Mouse (Mus musculus) heart, embryonic 13.5 days (tissue): ENCODE results near the gene Gapdhs. TPM values are rescaled to one million over a fixed set of nuclear protein-coding genes. Genes with fewer than 3 reads are reported as not detected.

Source experiments
- ATAC-seq: fragments of 200-750 bp; cut with Nextera tagmentation; 2 replicates; pipeline ENCODE4 v1.8.0; 2017; ENCODE audit warnings: moderate TSS enrichment; ENCODE audit not compliant: insufficient number of reproducible peaks, low FRiP score, low TSS enrichment; ENCODE audit errors: extremely low read depth
- H3K27ac ChIP-seq: fragments of 300-500 bp; sonication (generic); replicated peaks from 2 replicates; pipeline ENCODE4 v1.5.1; 2015; ENCODE audit warnings: moderate library complexity, mild to moderate bottlenecking, inconsistent platforms
- H3K27me3 ChIP-seq: fragments of 300-500 bp; sonication (generic); replicated peaks from 2 replicates; pipeline ENCODE4 v1.6.1; 2015; ENCODE audit warnings: mild to moderate bottlenecking, inconsistent platforms
- H3K36me3 ChIP-seq: fragments of 300-500 bp; sonication (generic); 2 replicates; pipeline ENCODE4 v1.6.1; 2015; ENCODE audit warnings: mild to moderate bottlenecking, inconsistent platforms
- H3K4me1 ChIP-seq: fragments of 300-500 bp; sonication (generic); 2 replicates; pipeline ENCODE4 v1.6.1; 2015; ENCODE audit warnings: inconsistent platforms
- H3K4me2 ChIP-seq: fragments of 300-500 bp; sonication (generic); 2 replicates; pipeline ENCODE4 v1.6.1; 2015; ENCODE audit warnings: inconsistent platforms, mild to moderate bottlenecking, moderate library complexity
- H3K4me3 ChIP-seq: fragments of 300-500 bp; sonication (generic); 2 replicates; pipeline ENCODE4 v1.5.1; 2015; ENCODE audit warnings: moderate library complexity, mild to moderate bottlenecking, inconsistent platforms
- H3K9ac ChIP-seq: fragments of 300-500 bp; sonication (generic); 2 replicates; pipeline ENCODE4 v1.6.1; 2015; ENCODE audit warnings: inconsistent platforms, mild to moderate bottlenecking, moderate library complexity
- H3K9me3 ChIP-seq: fragments of 300-500 bp; sonication (generic); 2 replicates; pipeline ENCODE4 v1.6.1; 2016; ENCODE audit warnings: inconsistent platforms
- WGBS: fragments of 180-500 bp; shearing (Covaris S2); methylation state at CpG from one replicate; pipeline ENCODE4 v1.1.7; 2015; ENCODE audit warnings: mixed read lengths; 5-methylcytosine and 5-hydroxymethylcytosine counted together
- polyA plus RNA-seq: library from polyadenylated mRNA; unstranded; fragments of >200 nt; fragmentation: Nextera tagmentation; extraction: Ambion mirVana; gene quantifications from 2 replicates; pipeline ENCODE4 v1.2.1, GENCODE M21; 2015

Gapdhs gene
- polyA plus RNA-seq, 1 experiment from 2014 or later: 0.64 TPM

GRCm38 (mm10) chr7:30717006-30717715, 26.3 kb downstream of the Gapdhs start:
- Histone ChIP-seq H3K4me2 (peak overlapping the region; percentile 69), H3K4me3 (peak overlapping the region; percentile 41), H3K9me3 (no peaks in the 10 kb centered on the region), H3K9ac (0 out of 2 replicates have a peak overlapping the region, but pooled peaks have one; percentile 42), H3K4me1 (peaks cover 12% of the 10 kb centered on the region), H3K27ac (no peak overlapping the region), H3K27me3 (peaks cover 71% of the 10 kb centered on the region), H3K36me3 (no peaks in the 10 kb centered on the region)
- 4% methylated on average over 43 of the region's 43 CpGs for WGBS
- ATAC-seq: peak; percentile 65

DNA sequence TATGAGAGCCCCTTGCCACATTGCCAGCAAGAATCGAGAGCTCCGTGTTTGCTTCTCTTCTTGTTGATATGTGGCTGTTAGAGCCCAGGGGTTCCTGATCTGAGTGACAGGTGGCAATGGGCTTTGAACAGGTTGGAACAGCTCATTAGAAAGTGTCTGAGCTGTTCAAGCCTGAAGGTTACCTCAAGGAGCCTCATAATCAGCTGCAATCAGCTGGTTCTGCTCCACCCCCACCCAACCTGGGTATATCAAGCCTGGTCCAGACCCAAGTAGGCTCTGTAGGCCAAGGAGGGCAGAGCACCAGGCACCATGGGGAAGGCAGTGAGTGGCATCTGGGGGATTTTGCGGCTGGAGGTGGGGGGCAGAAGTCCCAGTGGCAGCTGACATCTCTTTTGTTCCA, 31.5 kb downstream of the Gapdhs start, which contains the start of gene Atp4a:
Gene Atp4a, plus strand, starts transcription at position 268 of the 400 bp plus-strand sequence.
- Histone ChIP-seq H3K4me2 (no peak within 1 kb of the TSS), H3K27me3 (peaks cover 45% of the 10 kb centered on the region), H3K9me3 (no peaks in the 10 kb centered on the region), H3K36me3 (no peaks in the 10 kb centered on the region), H3K4me3 (no peak within 1 kb of the TSS), H3K9ac (no peak within 1 kb of the TSS), H3K27ac (no peak within 1 kb of the TSS), H3K4me1 (peaks cover 11% of the 10 kb centered on the region)
- no peak for ATAC-seq
- WGBS: 68% methylated on average over 3 of the region's 3 CpGs

DNA sequence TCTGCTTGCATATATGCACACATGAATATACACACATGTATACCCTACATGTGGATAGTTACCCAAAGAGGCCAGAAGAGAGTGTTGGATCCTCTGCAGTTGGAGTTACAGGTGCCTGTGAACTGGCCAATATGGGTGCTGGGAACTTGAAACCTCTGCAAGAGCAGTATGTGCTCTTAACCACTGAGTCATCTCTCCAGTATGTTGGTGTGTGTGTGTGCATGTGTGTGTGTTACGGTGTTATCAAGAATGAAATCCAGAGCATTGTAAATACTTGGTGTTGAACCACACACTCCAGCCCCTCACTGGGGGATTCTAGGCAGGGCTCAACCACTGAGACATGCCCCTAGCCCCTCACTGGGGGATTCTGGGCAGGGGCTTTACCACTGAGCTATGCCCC, 36.0 kb downstream of the Gapdhs start:
- H3K27ac ChIP-seq: peak overlapping the region; percentile 92
- H3K9me3 ChIP-seq: no peaks in the 10 kb centered on the region
- H3K27me3 ChIP-seq: peaks cover 14% of the 10 kb centered on the region; the same call in 1 of the 2 replicates
- 75% methylated on average over 1 of the region's 1 CpGs for WGBS
- no peak overlapping the region for H3K9ac ChIP-seq
- H3K4me3 ChIP-seq: no peak overlapping the region
- no peak overlapping the region for H3K4me2 ChIP-seq
- H3K4me1 ChIP-seq: peaks cover 17% of the 10 kb centered on the region
- H3K36me3 ChIP-seq: no peaks in the 10 kb centered on the region
- no peak for ATAC-seq

GRCm38 (mm10) chr7:30706214-30706882, 37.1 kb downstream of the Gapdhs start:
- WGBS: 22% methylated on average over 8 of the region's 8 CpGs
- Histone ChIP-seq H3K27ac (peak overlapping the region; percentile 92), H3K4me3 (no peak overlapping the region), H3K9ac (0 out of 2 replicates have a peak overlapping the region, but pooled peaks have one; percentile 52), H3K4me2 (peak overlapping the region; percentile 42), H3K36me3 (no peaks in the 10 kb centered on the region), H3K27me3 (peaks cover 11% of the 10 kb centered on the region; the same call in 1 of the 2 replicates), H3K9me3 (no peaks in the 10 kb centered on the region), H3K4me1 (peaks cover 17% of the 10 kb centered on the region)
- peak; percentile 70; the same call in 1 of the 2 replicates for ATAC-seq

GRCm38 (mm10) chr7:30698589-30698988, 44.9 kb downstream of the Gapdhs start, which contains the start of gene 2200002J24Rik:
2200002J24Rik (plus strand) TSS chr7:30698926.
- H3K4me1 ChIP-seq: peaks cover 17% of the 10 kb centered on the region
- no peak within 1 kb of the TSS for H3K9ac ChIP-seq
- no peak within 1 kb of the TSS for H3K4me2 ChIP-seq
- no peak within 1 kb of the TSS for H3K27ac ChIP-seq
- H3K27me3 ChIP-seq: no peaks in the 10 kb centered on the region
- WGBS: 38% methylated on average over 9 of the region's 9 CpGs
- H3K9me3 ChIP-seq: no peaks in the 10 kb centered on the region
- no peak for ATAC-seq
- H3K36me3 ChIP-seq: no peaks in the 10 kb centered on the region
- no peak within 1 kb of the TSS for H3K4me3 ChIP-seq

- no peak overlapping the region for H3K27ac ChIP-seq
- no peak overlapping the region for H3K9ac ChIP-seq
- H3K4me1 ChIP-seq: peaks cover 17% of the 10 kb centered on the region
- WGBS: 61% methylated on average over 5 of the region's 5 CpGs
- H3K9me3 ChIP-seq: no peaks in the 10 kb centered on the region
- H3K4me2 ChIP-seq: no peak overlapping the region
- H3K27me3 ChIP-seq: no peaks in the 10 kb centered on the region
- ATAC-seq: no peak
- H3K36me3 ChIP-seq: no peaks in the 10 kb centered on the region
- H3K4me3 ChIP-seq: no peak overlapping the region
Observed at GRCm38 (mm10) chr7:30698101-30698500, 45.4 kb downstream of the Gapdhs start.

- 70% methylated on average over 6 of the region's 6 CpGs for WGBS
- no peak overlapping the region for H3K27ac ChIP-seq
- ATAC-seq: no peak
Observed at GRCm38 (mm10) chr7:30688325-30688724, 55.2 kb downstream of the Gapdhs start.

GRCm38 (mm10) chr7:30683425-30683824, 60.1 kb downstream of the Gapdhs start:
- no peaks in the 10 kb centered on the region for H3K36me3 ChIP-seq
- no peak overlapping the region for H3K9ac ChIP-seq
- no peak overlapping the region for H3K4me2 ChIP-seq
- no peak for ATAC-seq
- 55% methylated on average over 2 of the region's 2 CpGs for WGBS
- peaks cover 14% of the 10 kb centered on the region; the same call in 1 of the 2 replicates for H3K27me3 ChIP-seq
- H3K27ac ChIP-seq: no peak overlapping the region
- H3K4me1 ChIP-seq: no peaks in the 10 kb centered on the region
- H3K9me3 ChIP-seq: no peaks in the 10 kb centered on the region
- no peak overlapping the region for H3K4me3 ChIP-seq

More at GRCm38 (mm10) chr7:30688325-30688724, 55.2 kb downstream of the Gapdhs start:
- no peaks in the 10 kb centered on the region for H3K9me3 ChIP-seq
- no peak overlapping the region for H3K4me3 ChIP-seq
- no peaks in the 10 kb centered on the region for H3K36me3 ChIP-seq
- peaks cover 14% of the 10 kb centered on the region; the same call in 1 of the 2 replicates for H3K27me3 ChIP-seq
- no peak overlapping the region for H3K4me2 ChIP-seq
- no peaks in the 10 kb centered on the region for H3K4me1 ChIP-seq
- H3K9ac ChIP-seq: no peak overlapping the region

- Histone ChIP-seq H3K9me3 (peaks cover 2% of the 10 kb centered on the region; the same call in 1 of the 2 replicates), H3K4me1 (no peaks in the 10 kb centered on the region), H3K27ac (no peak overlapping the region), H3K27me3 (peaks cover 6% of the 10 kb centered on the region; the same call in 1 of the 2 replicates), H3K4me3 (no peak overlapping the region), H3K9ac (no peak overlapping the region), H3K36me3 (no peaks in the 10 kb centered on the region), H3K4me2 (no peak overlapping the region)
- no peak for ATAC-seq
- WGBS: 35% methylated on average over 5 of the region's 5 CpGs
Observed at GRCm38 (mm10) chr7:30681897-30682296, 61.6 kb downstream of the Gapdhs start.
